Mouse (Mus musculus): Measurements from ENCODE around the gene Lemd2. TPM values are rescaled to one million over a fixed set of nuclear protein-coding genes. Genes with fewer than 3 reads are reported as not detected.

Gene Lemd2
- polyA plus RNA-seq, 1 experiment: 64.0 TPM

DNA sequence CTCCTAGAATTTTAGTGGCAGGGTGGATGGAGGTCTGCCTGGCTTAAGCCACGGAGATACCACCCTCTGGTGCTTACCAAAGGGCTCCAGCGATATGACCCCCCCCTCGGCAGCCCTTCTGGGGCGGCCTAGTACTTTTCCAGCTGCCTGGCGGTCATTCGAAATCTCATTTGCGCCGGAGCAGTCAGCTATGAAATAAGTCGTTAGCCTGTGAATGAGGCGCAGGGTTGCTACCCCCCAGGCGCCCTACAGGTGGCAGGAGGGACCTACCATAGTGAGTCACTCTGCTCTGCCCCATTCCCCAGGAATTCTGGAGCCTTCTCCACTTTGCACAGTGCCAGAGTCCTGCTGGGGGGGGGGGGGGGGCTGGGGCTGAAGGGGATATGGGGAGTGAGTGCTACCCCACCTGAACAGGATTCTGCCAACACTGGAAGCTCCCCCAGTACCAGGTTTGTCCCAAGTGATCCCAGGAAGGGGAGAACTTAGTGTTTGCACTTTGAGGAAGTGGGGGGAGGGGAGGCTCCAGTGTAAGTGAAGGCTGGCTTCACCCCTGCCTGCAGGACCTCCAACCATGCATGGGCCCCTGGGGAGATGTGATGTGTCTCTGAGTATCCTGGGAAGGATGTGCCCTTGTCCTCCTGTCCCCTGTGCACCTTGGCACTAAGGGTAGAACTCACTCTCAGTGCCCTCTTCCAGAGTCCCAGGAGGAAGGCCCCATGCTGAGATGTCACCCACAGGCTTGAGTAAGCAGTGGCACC lies 8.7 kb upstream of the Lemd2 start:
- no peak overlapping the region for H3K4me3 ChIP-seq (ENCODE audit: insufficient read depth, low read length)
- TF ChIP-seq CTCF (IDR thresholded peaks at IDR 0.05; ENCODE audit: extremely low read depth, insufficient read depth, low read length) (peak; percentile 41), POLR2A (IDR thresholded peaks at IDR 0.05; ENCODE audit: extremely low read depth, insufficient read depth, low read length) (no peak)
- no peak overlapping the region for H3K27ac ChIP-seq (ENCODE audit: insufficient read depth, low read length)
- H3K4me1 ChIP-seq (ENCODE audit: control insufficient read depth, insufficient read depth, low read length): no peaks in the 10 kb centered on the region

GRCm38 (mm10) chr17:27212006-27212405 lies 7.7 kb upstream of the Lemd2 start:
- H3K4me3 ChIP-seq (ENCODE audit: insufficient read depth, low read length): no peak overlapping the region
- TF ChIP-seq POLR2A (IDR thresholded peaks at IDR 0.05; ENCODE audit: extremely low read depth, insufficient read depth, low read length) (no peak), CTCF (IDR thresholded peaks at IDR 0.05; ENCODE audit: extremely low read depth, insufficient read depth, low read length) (no peak)
- no peaks in the 10 kb centered on the region for H3K4me1 ChIP-seq (ENCODE audit: control insufficient read depth, insufficient read depth, low read length)
- H3K27ac ChIP-seq (ENCODE audit: insufficient read depth, low read length): no peak overlapping the region

- H3K4me3 ChIP-seq (ENCODE audit: insufficient read depth, low read length): no peak overlapping the region
- H3K27ac ChIP-seq (ENCODE audit: insufficient read depth, low read length): no peak overlapping the region
- no peak for TF ChIP-seq CTCF (IDR thresholded peaks at IDR 0.05; ENCODE audit: extremely low read depth, insufficient read depth, low read length)
- TF ChIP-seq POLR2A (IDR thresholded peaks at IDR 0.05; ENCODE audit: extremely low read depth, insufficient read depth, low read length): no peak
- H3K4me1 ChIP-seq (ENCODE audit: control insufficient read depth, insufficient read depth, low read length): no peaks in the 10 kb centered on the region
These were observed 2.9 kb upstream of the Lemd2 start for GRCm38 (mm10) chr17:27207113-27207707.

DNA sequence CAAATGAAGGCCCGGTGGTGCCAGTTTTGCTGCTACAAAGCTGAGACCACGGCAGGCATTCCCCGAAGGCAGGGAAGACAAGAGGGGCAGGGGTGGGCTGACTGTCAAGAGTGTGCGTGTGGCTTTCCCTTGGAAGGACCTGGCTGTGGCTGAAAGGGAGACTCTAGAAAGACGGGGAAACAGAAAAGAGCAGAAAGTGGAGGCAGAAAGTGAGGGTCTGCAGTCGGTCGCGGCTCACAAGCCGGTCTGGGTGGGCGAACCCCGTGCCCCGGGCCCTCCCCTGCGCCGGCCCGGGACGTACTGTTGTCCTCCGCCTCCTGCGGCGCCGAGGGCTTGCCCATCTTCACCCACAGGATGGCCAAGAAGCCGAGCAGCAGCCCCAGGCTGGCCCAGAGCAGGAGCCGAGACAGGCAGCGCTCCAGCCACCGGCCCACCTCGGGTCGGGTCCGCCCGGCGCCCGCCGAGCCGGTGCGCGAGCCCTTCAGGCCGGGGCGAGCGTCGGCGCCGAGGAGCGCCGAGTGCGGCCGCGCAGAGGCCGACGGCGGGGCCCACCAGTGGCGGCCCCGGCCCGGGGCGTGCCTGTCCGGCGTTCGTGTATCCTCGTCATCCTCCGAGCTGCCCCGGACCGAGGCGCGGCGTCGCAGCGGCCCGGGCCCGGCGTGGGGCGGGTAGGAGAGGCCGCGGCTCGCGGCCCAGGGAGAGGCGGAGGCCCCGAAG lies 753 bp downstream of the Lemd2 start:
- TF ChIP-seq CTCF (IDR thresholded peaks at IDR 0.05; ENCODE audit: extremely low read depth, insufficient read depth, low read length): no peak
- TF ChIP-seq POLR2A (IDR thresholded peaks at IDR 0.05; ENCODE audit: extremely low read depth, insufficient read depth, low read length): no peak
- peak overlapping the region; percentile 41 for H3K4me3 ChIP-seq (ENCODE audit: insufficient read depth, low read length)
- H3K27ac ChIP-seq (ENCODE audit: insufficient read depth, low read length): peak overlapping the region; percentile 55
- no peaks in the 10 kb centered on the region for H3K4me1 ChIP-seq (ENCODE audit: control insufficient read depth, insufficient read depth, low read length)

DNA sequence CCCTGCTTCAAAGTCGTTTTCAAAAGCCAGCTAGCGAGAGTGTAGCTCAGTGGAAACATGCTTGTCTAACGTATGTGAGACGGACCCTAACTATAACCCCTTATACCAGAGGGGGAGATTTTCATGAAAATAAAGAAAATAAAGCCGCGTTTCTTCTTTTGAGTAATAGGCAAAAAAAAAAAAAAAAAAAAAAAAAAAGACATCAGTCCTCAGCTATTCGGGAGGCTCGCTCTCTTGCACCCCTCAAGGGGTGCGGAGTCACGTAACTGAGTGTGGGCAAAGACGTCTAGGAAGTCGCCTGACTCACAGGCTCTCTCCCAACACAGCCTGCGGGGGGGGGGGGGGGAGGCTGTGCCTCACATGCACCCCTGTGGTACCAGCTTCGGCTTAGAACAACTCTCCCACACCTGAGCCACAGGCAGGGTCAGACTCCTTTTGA lies 1.3 kb downstream of the Lemd2 start:
- peak overlapping the region; percentile 41 for H3K4me3 ChIP-seq (ENCODE audit: insufficient read depth, low read length)
- H3K27ac ChIP-seq (ENCODE audit: insufficient read depth, low read length): 0 out of 2 replicates have a peak overlapping the region, but pooled peaks have one; percentile 55
- H3K4me1 ChIP-seq (ENCODE audit: control insufficient read depth, insufficient read depth, low read length): no peaks in the 10 kb centered on the region
- TF ChIP-seq CTCF (IDR thresholded peaks at IDR 0.05; ENCODE audit: extremely low read depth, insufficient read depth, low read length) (no peak), POLR2A (IDR thresholded peaks at IDR 0.05; ENCODE audit: extremely low read depth, insufficient read depth, low read length) (no peak)

DNA sequence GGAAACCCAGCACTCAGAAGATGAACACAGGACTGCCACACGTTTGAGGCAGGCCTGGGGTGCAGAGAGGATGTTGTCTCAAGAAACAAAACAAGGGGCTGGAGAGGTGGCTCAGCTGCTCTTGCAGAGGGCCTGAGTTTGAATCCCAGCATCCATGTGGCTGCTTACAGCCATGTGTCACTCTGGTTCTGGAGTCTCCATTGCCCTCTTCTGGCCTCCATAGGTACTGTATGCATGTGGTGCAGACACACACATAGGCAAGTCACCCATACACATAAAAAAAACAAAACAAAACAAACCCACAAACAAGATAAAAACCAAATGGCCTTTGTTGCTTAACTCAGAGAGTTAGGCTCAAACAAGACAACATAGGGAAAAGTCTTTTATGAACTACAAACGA lies 2.3 kb downstream of the Lemd2 start:
- TF ChIP-seq POLR2A (IDR thresholded peaks at IDR 0.05; ENCODE audit: extremely low read depth, insufficient read depth, low read length): no peak
- TF ChIP-seq CTCF (IDR thresholded peaks at IDR 0.05; ENCODE audit: extremely low read depth, insufficient read depth, low read length): 0 out of 2 replicates have a peak, but pooled peaks have one; percentile 20
- H3K4me3 ChIP-seq (ENCODE audit: insufficient read depth, low read length): no peak overlapping the region
- no peak overlapping the region for H3K27ac ChIP-seq (ENCODE audit: insufficient read depth, low read length)
- no peaks in the 10 kb centered on the region for H3K4me1 ChIP-seq (ENCODE audit: control insufficient read depth, insufficient read depth, low read length)

DNA sequence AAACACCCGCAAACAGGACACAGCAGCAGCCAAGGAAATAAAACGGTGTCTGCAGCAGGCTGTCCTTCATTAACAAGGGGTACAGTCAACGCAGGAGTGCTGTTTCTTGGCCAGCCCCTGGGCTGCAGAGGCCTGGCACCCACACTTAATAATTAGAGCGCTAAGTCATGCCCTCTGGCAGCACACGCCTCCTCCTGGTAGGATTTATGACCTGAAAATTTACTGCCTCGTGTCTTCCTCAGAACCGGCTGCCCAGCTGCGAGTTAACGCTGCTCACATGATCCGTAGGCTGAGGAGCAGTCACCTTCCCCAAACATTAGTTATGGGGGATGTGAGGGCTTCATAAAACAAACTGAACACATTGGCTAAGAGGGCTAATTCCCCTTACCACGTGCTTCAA lies 3.5 kb downstream of the Lemd2 start:
- Histone ChIP-seq H3K4me1 (ENCODE audit: control insufficient read depth, insufficient read depth, low read length) (no peaks in the 10 kb centered on the region), H3K27ac (ENCODE audit: insufficient read depth, low read length) (no peak overlapping the region), H3K4me3 (ENCODE audit: insufficient read depth, low read length) (no peak overlapping the region)
- TF ChIP-seq CTCF (IDR thresholded peaks at IDR 0.05; ENCODE audit: extremely low read depth, insufficient read depth, low read length) (no peak), POLR2A (IDR thresholded peaks at IDR 0.05; ENCODE audit: extremely low read depth, insufficient read depth, low read length) (no peak)

- Histone ChIP-seq H3K4me3 (ENCODE audit: insufficient read depth, low read length) (no peak overlapping the region), H3K4me1 (ENCODE audit: control insufficient read depth, insufficient read depth, low read length) (peaks cover 1% of the 10 kb centered on the region; the same call in 1 of the 2 replicates), H3K27ac (ENCODE audit: insufficient read depth, low read length) (no peak overlapping the region)
- no peak for TF ChIP-seq POLR2A (IDR thresholded peaks at IDR 0.05; ENCODE audit: extremely low read depth, insufficient read depth, low read length)
- TF ChIP-seq CTCF (IDR thresholded peaks at IDR 0.05; ENCODE audit: extremely low read depth, insufficient read depth, low read length): no peak
These were observed 4.4 kb downstream of the Lemd2 start for GRCm38 (mm10) chr17:27199864-27200263.

GRCm38 (mm10) chr17:27199205-27199604 lies 5.1 kb downstream of the Lemd2 start:
- TF ChIP-seq POLR2A (IDR thresholded peaks at IDR 0.05; ENCODE audit: extremely low read depth, insufficient read depth, low read length): no peak
- no peak for TF ChIP-seq CTCF (IDR thresholded peaks at IDR 0.05; ENCODE audit: extremely low read depth, insufficient read depth, low read length)
- Histone ChIP-seq H3K4me1 (ENCODE audit: control insufficient read depth, insufficient read depth, low read length) (peaks cover 1% of the 10 kb centered on the region; the same call in 1 of the 2 replicates), H3K27ac (ENCODE audit: insufficient read depth, low read length) (no peak overlapping the region), H3K4me3 (ENCODE audit: insufficient read depth, low read length) (no peak overlapping the region)

All from cortical plate, adult 2 months (tissue).